Mouse (Mus musculus) stomach, postnatal 0 days (tissue): ENCODE measurements around the gene Rragd. TPM values are rescaled to one million over a fixed set of nuclear protein-coding genes. Genes with fewer than 3 reads are reported as not detected.
"Not testable (repeated sequence)": the region's sequence is repeated elsewhere in the genome, so short reads cannot be mapped to it uniquely, and the experiment has no call there.

ENCODE experiments used
- ATAC-seq: fragments of 200-750 bp; cut with Nextera tagmentation; 2 replicates; pipeline ENCODE4 v1.8.0; 2017; ENCODE audit not compliant: low FRiP score, low TSS enrichment
- DNase-seq: peaks from one replicate; pipeline ENCODE4 v3.0.0-alpha.2; 2016; ENCODE audit warnings: low spot score
- H3K27ac ChIP-seq: fragments of 300-500 bp; sonication (generic); replicated peaks from 2 replicates; pipeline ENCODE4 v1.5.1; 2014; ENCODE audit warnings: mild to moderate bottlenecking, control low read depth
- H3K27me3 ChIP-seq: fragments of 300-500 bp; sonication (generic); 2 replicates; pipeline ENCODE4 v1.6.1; 2014; ENCODE audit warnings: low read length; ENCODE audit not compliant: control insufficient read depth, insufficient read depth
- H3K36me3 ChIP-seq: fragments of 300-500 bp; sonication (generic); 2 replicates; pipeline ENCODE4 v1.6.1; 2014; ENCODE audit warnings: low read length, mixed read lengths; ENCODE audit not compliant: control insufficient read depth, insufficient read depth
- H3K4me1 ChIP-seq: fragments of 300-500 bp; sonication (generic); replicated peaks from 2 replicates; pipeline ENCODE4 v1.6.1; 2014; ENCODE audit warnings: antibody characterized with exemption; ENCODE audit not compliant: control insufficient read depth, insufficient read depth
- H3K4me2 ChIP-seq: fragments of 300-500 bp; sonication (generic); replicated peaks from 2 replicates; pipeline ENCODE4 v1.6.1; 2014; ENCODE audit warnings: low read depth, mild to moderate bottlenecking, control low read depth, moderate library complexity
- H3K4me3 ChIP-seq: fragments of 300-500 bp; sonication (generic); 2 replicates; pipeline ENCODE4 v1.5.1; 2014; ENCODE audit warnings: low read depth, low read length, control low read depth
- H3K9ac ChIP-seq: fragments of 300-500 bp; sonication (generic); 2 replicates; pipeline ENCODE4 v1.6.1; 2014; ENCODE audit warnings: mild to moderate bottlenecking, low read length, control low read depth, mixed read lengths
- H3K9me3 ChIP-seq: fragments of 300-500 bp; sonication (generic); 2 replicates; pipeline ENCODE4 v1.6.1; 2016; ENCODE audit warnings: low read length; ENCODE audit not compliant: control insufficient read depth
- CTCF ChIP-seq: IDR thresholded peaks from 2 replicates; pipeline ENCODE4 v1.5.1; 2016; ENCODE audit warnings: antibody characterized with exemption, low read depth, mild to moderate bottlenecking, moderate library complexity
- EP300 ChIP-seq: optimal IDR thresholded peaks from 2 replicates; pipeline ENCODE3; 2016; ENCODE audit warnings: antibody characterized with exemption
- WGBS: fragments of 180-500 bp; shearing (Covaris S2); extraction: QIAGEN DNeasy Blood & Tissue Kit; methylation state at CpG from one replicate; pipeline ENCODE4 v1.1.7; 2014; 5-methylcytosine and 5-hydroxymethylcytosine counted together
- polyA plus RNA-seq: library from polyadenylated mRNA; unstranded; fragments of >200 nt; fragmentation: Nextera tagmentation; extraction: Ambion mirVana; gene quantifications from 2 replicates; pipeline ENCODE4 v1.2.1, GENCODE M21; 2015

Gene Rragd
- polyA plus RNA-seq, 1 experiment from 2014 or later, result 1.7 TPM

- no peak for ATAC-seq
- H3K9ac ChIP-seq, result no peak overlapping the region
- H3K36me3 ChIP-seq, result no peaks in the 10 kb centered on the region
- no peak for DNase-seq
- no peak for TF ChIP-seq CTCF
- no peak for TF ChIP-seq EP300
- no peaks in the 10 kb centered on the region for H3K4me1 ChIP-seq
- no peak overlapping the region for H3K4me3 ChIP-seq
- H3K27me3 ChIP-seq, result no peaks in the 10 kb centered on the region
- no peak overlapping the region for H3K4me2 ChIP-seq
- H3K27ac ChIP-seq, result no peak overlapping the region
- 57% methylated on average over 3 of the region's 3 CpGs for WGBS
- no peaks in the 10 kb centered on the region for H3K9me3 ChIP-seq
Observed at GRCm38 (mm10) chr4:32961394-32961793, 21.4 kb upstream of the Rragd start.

DNA sequence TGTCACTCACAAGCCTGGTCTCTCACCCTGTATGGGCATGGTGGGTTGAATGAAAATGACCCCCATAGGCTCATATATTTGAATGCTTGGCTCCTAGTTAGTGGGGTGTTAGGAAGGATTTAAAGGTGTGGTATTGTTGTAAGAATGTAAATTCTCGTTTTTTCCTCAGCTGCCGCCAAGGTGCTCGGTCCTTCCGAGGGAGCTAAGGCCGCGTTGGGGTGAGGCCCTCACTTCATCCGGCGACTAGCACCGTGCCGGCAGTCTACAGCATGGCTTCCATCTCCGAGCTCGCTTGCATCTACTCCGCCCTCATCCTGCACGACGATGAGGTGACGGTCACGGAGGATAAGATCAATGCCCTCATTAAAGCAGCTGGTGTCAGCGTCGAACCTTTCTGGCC, 18.2 kb upstream of the Rragd start:
- DNase-seq, H3K36me3 ChIP-seq, H3K9ac ChIP-seq, ATAC-seq, H3K4me3 ChIP-seq, H3K27me3 ChIP-seq, H3K4me2 ChIP-seq, H3K27ac ChIP-seq, H3K4me1 ChIP-seq, H3K9me3 ChIP-seq: not testable (repeated sequence)
- WGBS, result 78% methylated on average over 19 of the region's 19 CpGs

DNA sequence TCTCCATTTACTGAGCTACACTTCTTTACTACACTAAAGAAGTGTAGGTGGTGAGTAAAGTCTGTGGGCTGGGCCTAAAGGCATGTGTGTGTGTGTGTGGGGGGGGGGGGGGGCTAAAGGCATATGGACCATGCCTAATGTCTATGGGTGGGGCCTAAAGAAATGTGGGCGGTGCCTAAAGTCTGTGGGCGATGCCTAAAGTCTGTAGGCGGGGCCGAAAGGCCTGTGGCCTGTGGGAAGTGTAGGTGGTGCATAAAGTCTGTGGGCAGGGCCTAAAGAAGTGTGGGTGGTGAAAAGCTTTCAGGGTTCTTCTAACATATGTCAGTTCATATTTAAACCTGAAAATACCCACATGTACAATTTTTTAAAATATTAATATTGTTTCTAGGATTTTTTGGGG, 5.5 kb upstream of the Rragd start:
- DNase-seq, result no peak

GRCm38 (mm10) chr4:32980061-32980460, 2.8 kb upstream of the Rragd start:
- Histone ChIP-seq H3K36me3 (no peaks in the 10 kb centered on the region), H3K27ac (no peak overlapping the region), H3K9ac (no peak overlapping the region), H3K4me2 (no peak overlapping the region), H3K4me1 (no peaks in the 10 kb centered on the region), H3K27me3 (no peaks in the 10 kb centered on the region), H3K9me3 (no peaks in the 10 kb centered on the region), H3K4me3 (no peak overlapping the region)
- ATAC-seq (no peak), DNase-seq (no peak)
- TF ChIP-seq EP300 (no peak), CTCF (no peak)
- 82% methylated on average over 3 of the region's 3 CpGs for WGBS

More for the DNA sequence above, 5.5 kb upstream of the Rragd start:
- no peaks in the 10 kb centered on the region for H3K9me3 ChIP-seq
- H3K4me1 ChIP-seq, result no peaks in the 10 kb centered on the region
- no peak overlapping the region for H3K4me2 ChIP-seq
- H3K9ac ChIP-seq, result no peak overlapping the region
- no peak for ATAC-seq
- H3K4me3 ChIP-seq, result no peak overlapping the region
- TF ChIP-seq CTCF, result no peak
- no peak for TF ChIP-seq EP300
- 93% methylated on average over 4 of the region's 4 CpGs for WGBS
- H3K36me3 ChIP-seq, result no peaks in the 10 kb centered on the region
- H3K27me3 ChIP-seq, result no peaks in the 10 kb centered on the region
- no peak overlapping the region for H3K27ac ChIP-seq

GRCm38 (mm10) chr4:32981617-32982016, 1.2 kb upstream of the Rragd start:
- Histone ChIP-seq H3K4me1 (no peaks in the 10 kb centered on the region), H3K27ac (no peak overlapping the region), H3K27me3 (no peaks in the 10 kb centered on the region), H3K4me3 (no peak overlapping the region), H3K36me3 (no peaks in the 10 kb centered on the region), H3K9ac (no peak overlapping the region), H3K9me3 (no peaks in the 10 kb centered on the region), H3K4me2 (no peak overlapping the region)
- 26% methylated on average over 5 of the region's 5 CpGs for WGBS
- DNase-seq, result no peak
- ATAC-seq, result no peak
- TF ChIP-seq CTCF, result no peak
- TF ChIP-seq EP300, result no peak

DNA sequence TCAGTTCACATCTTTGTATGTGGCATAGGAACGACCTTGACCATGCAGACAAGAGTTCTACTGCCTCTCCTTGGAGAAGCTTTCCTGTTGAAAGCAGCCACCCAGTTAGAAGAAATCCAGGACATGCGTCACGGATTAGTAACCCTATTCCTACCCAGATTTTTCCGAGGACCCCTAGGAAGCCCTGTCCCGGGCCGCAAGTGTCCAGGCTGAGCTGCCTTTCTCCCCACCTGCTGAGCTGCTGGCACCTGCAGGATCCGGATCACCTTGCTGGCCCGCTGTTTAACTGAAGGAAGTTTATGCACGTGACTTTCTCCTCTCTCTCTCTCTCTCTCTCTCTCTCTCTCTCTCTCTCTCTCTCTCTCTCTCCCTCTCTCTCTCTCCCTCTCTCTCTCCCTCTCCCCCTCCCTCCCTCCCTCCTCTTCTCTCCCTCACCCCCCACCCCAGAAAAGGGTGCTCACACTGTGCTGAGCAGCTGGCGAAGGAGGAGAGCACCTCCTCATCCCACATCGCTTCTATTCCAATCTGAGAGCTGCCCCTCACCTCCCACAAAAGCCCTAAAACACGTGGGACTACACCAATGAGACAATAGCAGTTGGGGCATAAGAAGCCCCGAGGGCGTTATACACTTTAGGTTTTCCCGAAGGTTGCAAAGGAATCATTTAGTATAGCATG, 659 bp upstream of the Rragd start:
- no peak overlapping the region for H3K27ac ChIP-seq
- H3K36me3 ChIP-seq, result no peaks in the 10 kb centered on the region
- peak; percentile 24; the same call in 1 of the 2 replicates for ATAC-seq
- peak overlapping the region; percentile 100 for H3K4me2 ChIP-seq
- 4% methylated on average over 15 of the region's 15 CpGs for WGBS
- H3K4me3 ChIP-seq, result peak overlapping the region; percentile 70
- no peaks in the 10 kb centered on the region for H3K4me1 ChIP-seq
- no peaks in the 10 kb centered on the region for H3K27me3 ChIP-seq
- no peak overlapping the region for H3K9ac ChIP-seq
- DNase-seq, result peak; percentile 35
- no peaks in the 10 kb centered on the region for H3K9me3 ChIP-seq
- TF ChIP-seq CTCF (no peak), EP300 (no peak)
